14 mouse cellular contexts compared by ENCODE assay signal in genomic region chr2:179336235-179336634, GRCm38 (mm10).
DNase-seq lines count a peak whose midpoint lies in the region; ATAC-seq lines count a peak whose summit lies in the region.
"Had no signal": no experiment of that assay in that cellular context is flagged by ENCODE, and none has a peak within 500 bp of the region (broad histone marks: within the 10 kb centered on the region; RNA-seq: fewer than 3 reads in every experiment).

No protein-coding gene starts in this region.

- intact Hi-C loops in left cerebral cortex, postnatal 25 days (cut with DNase I) = no loop called here

- DNase-seq in embryo, embryonic 9.5 days (ENCODE audit: extremely low spot score) = peak; percentile 19
- peak; percentile 14 for DNase-seq in midbrain, embryonic 10.5 days (ENCODE audit: low spot score)
- peak; percentile 46 for DNase-seq in retina, embryonic 14.5 days (ENCODE audit: low spot score)
- DNase-seq in limb, embryonic 10.5 days (ENCODE audit: low spot score) = no peak
- no peak for DNase-seq in left cerebral cortex, postnatal 25 days (ENCODE audit: low spot score in 2 of 2)
- DNase-seq: adrenal gland, adult 8-10 months; gastrocnemius, postnatal 14 days; lung, adult 18-20 months had no signal

- peaks cover 4% of the 10 kb centered on the region for H3K4me1 ChIP-seq in forebrain, embryonic 16.5 days (replicated peaks; ENCODE audit: control insufficient read depth, insufficient read depth, low read length)
- H3K4me1 ChIP-seq in midbrain, embryonic 10.5 days = peaks cover 14% of the 10 kb centered on the region
- H3K4me1 ChIP-seq in limb, embryonic 10.5 days = peaks cover 9% of the 10 kb centered on the region
- H3K4me1 ChIP-seq: heart, embryonic 13.5 days had no signal

- no peak overlapping the region for H3K4me3 ChIP-seq in forebrain, embryonic 16.5 days (replicated peaks; ENCODE audit: low read length)
- H3K4me3 ChIP-seq in midbrain, embryonic 10.5 days = no peak overlapping the region
- no peak overlapping the region for H3K4me3 ChIP-seq in limb, embryonic 10.5 days
- H3K4me3 ChIP-seq: heart, embryonic 13.5 days; kidney, embryonic 15.5 days; limb, embryonic 12.5 days had no signal

- H3K9ac ChIP-seq in forebrain, embryonic 16.5 days (replicated peaks; ENCODE audit: low read depth, low read length) = no peak overlapping the region
- H3K9ac ChIP-seq: heart, embryonic 13.5 days; kidney, embryonic 15.5 days; limb, embryonic 12.5 days had no signal

- no peaks in the 10 kb centered on the region for H3K27me3 ChIP-seq in forebrain, embryonic 16.5 days (replicated peaks; ENCODE audit: control insufficient read depth, insufficient read depth, low read length)
- H3K27me3 ChIP-seq in midbrain, embryonic 10.5 days (ENCODE audit: low read depth, poor library complexity, severe bottlenecking) = no peaks in the 10 kb centered on the region
- H3K27me3 ChIP-seq in limb, embryonic 10.5 days (ENCODE audit: low read depth, poor library complexity, severe bottlenecking) = no peaks in the 10 kb centered on the region
- H3K27me3 ChIP-seq: heart, embryonic 13.5 days; kidney, embryonic 15.5 days; limb, embryonic 12.5 days had no signal

- no peaks in the 10 kb centered on the region for H3K36me3 ChIP-seq in forebrain, embryonic 16.5 days (ENCODE audit: control insufficient read depth, insufficient read depth)
- no peaks in the 10 kb centered on the region for H3K36me3 ChIP-seq in midbrain, embryonic 10.5 days
- H3K36me3 ChIP-seq in limb, embryonic 10.5 days = no peaks in the 10 kb centered on the region
- H3K36me3 ChIP-seq: heart, embryonic 13.5 days; kidney, embryonic 15.5 days; limb, embryonic 12.5 days had no signal

- WGBS in forebrain, embryonic 16.5 days = 0% methylated on average over 1 of the region's 1 CpGs
- 16% methylated on average over 1 of the region's 1 CpGs for WGBS in midbrain, embryonic 10.5 days
- WGBS in limb, embryonic 10.5 days = 0% methylated on average over 1 of the region's 1 CpGs

- peak; percentile 77 for ATAC-seq in forebrain, embryonic 16.5 days
- no peak for ATAC-seq in granulocyte monocyte progenitor cell, adult 5-6 weeks (replicated peaks; ENCODE audit: poor library complexity, severe bottlenecking)

- no peaks in the 10 kb centered on the region for H3K9me3 ChIP-seq in forebrain, embryonic 16.5 days (ENCODE audit: control insufficient read depth, low read length)
- H3K9me3 ChIP-seq in midbrain, embryonic 10.5 days (replicated peaks) = no peaks in the 10 kb centered on the region
- no peaks in the 10 kb centered on the region for H3K9me3 ChIP-seq in limb, embryonic 10.5 days (replicated peaks)
- H3K9me3 ChIP-seq: heart, embryonic 13.5 days; kidney, embryonic 15.5 days; limb, embryonic 12.5 days had no signal

- no peak overlapping the region for H3K4me2 ChIP-seq in forebrain, embryonic 16.5 days (ENCODE audit: low read length)
- H3K4me2 ChIP-seq: heart, embryonic 13.5 days; kidney, embryonic 15.5 days; limb, embryonic 12.5 days had no signal

- no peak overlapping the region for H3K27ac ChIP-seq in forebrain, embryonic 16.5 days (ENCODE audit: low read length)
- peak overlapping the region; percentile 49; the same call in 1 of the 2 replicates for H3K27ac ChIP-seq in midbrain, embryonic 10.5 days (replicated peaks)
- H3K27ac ChIP-seq in limb, embryonic 10.5 days = no peak overlapping the region
- H3K27ac ChIP-seq: heart, embryonic 13.5 days; kidney, embryonic 15.5 days; limb, embryonic 12.5 days; stomach, postnatal 0 days had no signal

Comparison
In these comparisons a context has a peak if more than half of its experiments do, and no peak if none do; other contexts are left out.
1. DNase-seq: peak in embryo, embryonic 9.5 days (single experiment), midbrain, embryonic 10.5 days (single experiment) and retina, embryonic 14.5 days (single experiment); none in limb, embryonic 10.5 days (single experiment) and left cerebral cortex, postnatal 25 days (0 of 2).